ENCODE assay signal across 8 mouse cellular contexts in genomic region chr2:109280600-109281340, GRCm38 (mm10). TPM values are rescaled to one million over a fixed set of nuclear protein-coding genes. Genes with fewer than 3 reads are reported as not detected.
A peak's percentile ranks its signal among the peaks of the same experiment; 100 is the strongest.
DNase-seq lines count a peak whose midpoint lies in the region; ATAC-seq lines count a peak whose summit lies in the region.

Gene Kif18a, plus strand, starts transcription at chr2:109280738.
Gene Mettl15, minus strand, starts transcription at chr2:109280748.

- peak within 1 kb of the TSS; percentile 83 for H3K4me2 ChIP-seq in hindbrain, embryonic 12.5 days (replicated peaks)

- no peaks in the 10 kb centered on the region for H3K9me3 ChIP-seq in hindbrain, embryonic 12.5 days (replicated peaks)

- peak; percentile 98 for ATAC-seq in hindbrain, embryonic 12.5 days (ENCODE audit: low FRiP score)

- H3K4me1 ChIP-seq in hindbrain, embryonic 12.5 days = peaks cover 11% of the 10 kb centered on the region; the same call in 1 of the 2 replicates

- DNase-seq in NIH3T3 (ENCODE audit: low read depth) = peak; percentile 99
- DNase-seq in cerebellum, postnatal 10 days = peak; percentile 97 to 98
- DNase-seq in frontal cortex, postnatal 10 days (ENCODE audit: low spot score in 2 of 2) = peak; percentile 92 to 96
- DNase-seq in layer of hippocampus, postnatal 14 days (ENCODE audit: low spot score in 2 of 2) = peak; percentile 94 to 98
- peak; percentile 95 for DNase-seq in lung, postnatal 14 days
- peak; percentile 71 for DNase-seq in retina, adult 2 months (ENCODE audit: low read depth, low spot score)
- DNase-seq in thymus, postnatal 36 days = peak; percentile 95 to 97

- H3K4me3 ChIP-seq in hindbrain, embryonic 12.5 days = peak within 1 kb of the TSS; percentile 66

- H3K36me3 ChIP-seq in hindbrain, embryonic 12.5 days = no peaks in the 10 kb centered on the region

- H3K27ac ChIP-seq in hindbrain, embryonic 12.5 days = peak within 1 kb of the TSS; percentile 67

- H3K27me3 ChIP-seq in hindbrain, embryonic 12.5 days = no peaks in the 10 kb centered on the region

- H3K9ac ChIP-seq in hindbrain, embryonic 12.5 days = peak within 1 kb of the TSS; percentile 61

- WGBS in hindbrain, embryonic 12.5 days = under 1% methylated on average over 51 of the region's 51 CpGs

RNA-seq across cellular contexts. Expression of gene Kif18a, which starts in this region (rescaled TPM):
- 22.1 and 23.2 TPM in 2 replicates for polyA plus RNA-seq in hindbrain, embryonic 12.5 days (2016; fragmentation: Nextera tagmentation; extraction: Ambion mirVana)
- 1 to 10 TPM; 2.1 to 2.2 TPM for total RNA-seq in layer of hippocampus, postnatal 14 days (2021)

RNA-seq across cellular contexts. Expression of gene Mettl15, which starts in this region (rescaled TPM):
- 10.1 and 12.0 TPM in 2 replicates for polyA plus RNA-seq in hindbrain, embryonic 12.5 days (2016; fragmentation: Nextera tagmentation; extraction: Ambion mirVana)
- 1 to 10 TPM; 6.2 to 8.6 TPM for total RNA-seq in layer of hippocampus, postnatal 14 days (2021)

Comparison
In these comparisons a context has a peak if more than half of its experiments do, and no peak if none do; other contexts are left out.
1. Peak in every context shown above with its lines: DNase-seq, ATAC-seq, H3K4me3 ChIP-seq and H3K27ac ChIP-seq.